Mouse (Mus musculus): ENCODE data around the gene Spdef. TPM values are rescaled to one million over a fixed set of nuclear protein-coding genes. Genes with fewer than 3 reads are reported as not detected.

Gene Spdef
- not detected in 2 replicates for polyA plus RNA-seq (2012; ENCODE audit: low replicate concordance)

DNA sequence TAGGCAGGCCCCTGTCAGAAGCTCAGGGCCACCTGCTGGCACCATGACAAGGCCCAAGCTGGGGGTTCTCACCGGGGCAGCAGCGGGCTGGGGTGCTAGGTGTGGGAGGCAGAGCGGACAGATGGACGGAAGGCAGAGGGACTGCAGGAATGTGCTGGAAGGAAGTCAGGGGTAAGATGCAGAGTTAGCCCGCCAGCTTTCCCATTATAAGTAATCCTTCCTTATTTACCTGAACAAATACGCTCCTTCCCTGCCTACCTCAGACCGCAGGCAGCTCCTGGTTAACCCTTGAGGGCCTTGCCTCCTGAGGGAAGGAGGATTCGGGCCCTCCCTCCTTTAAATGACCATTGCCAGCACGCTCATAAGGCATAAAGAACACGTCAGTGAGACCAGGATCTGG, at the start of gene Spdef:
Gene Spdef, minus strand, starts transcription at position 186 of the 400 bp plus-strand sequence.

Other genes starting within 250 kb of the Spdef start
- 0.52 and 0.98 TPM in 2 replicates for gene Grm4, start 207.6 kb downstream of the Spdef start, polyA plus RNA-seq (2012; ENCODE audit: low replicate concordance)
- 179 and 599 TPM in 2 replicates for gene Hmga1, start 172.5 kb downstream of the Spdef start, polyA plus RNA-seq (2012; ENCODE audit: low replicate concordance)
- 184 and 225 TPM in 2 replicates for gene AI413582, start 163.2 kb downstream of the Spdef start, polyA plus RNA-seq (2012; ENCODE audit: low replicate concordance)
- gene Nudt3, start 105.5 kb downstream of the Spdef start, polyA plus RNA-seq (2012; ENCODE audit: low replicate concordance), result 85.6 and 145 TPM in 2 replicates
- not detected in 2 replicates for gene RPS10-NUDT3, start 93.7 kb downstream of the Spdef start, polyA plus RNA-seq (2012; ENCODE audit: low replicate concordance)
- 1,585 and 3,956 TPM in 2 replicates for gene Rps10, start 92.3 kb downstream of the Spdef start, polyA plus RNA-seq (2012; ENCODE audit: low replicate concordance)
- gene Pacsin1, start 73.4 kb downstream of the Spdef start, polyA plus RNA-seq (2012; ENCODE audit: low replicate concordance), result 56.1 and 98.6 TPM in 2 replicates
- gene D17Wsu92e, start 91.7 kb upstream of the Spdef start, polyA plus RNA-seq (2012; ENCODE audit: low replicate concordance), result 56.6 and 64.9 TPM in 2 replicates
- 207 and 370 TPM in 2 replicates for gene Snrpc, start 109.2 kb upstream of the Spdef start, polyA plus RNA-seq (2012; ENCODE audit: low replicate concordance)
- gene Uhrf1bp1, start 127.5 kb upstream of the Spdef start, polyA plus RNA-seq (2012; ENCODE audit: low replicate concordance), result 2.9 and 11.9 TPM in 2 replicates
- 18.2 and 33.3 TPM in 2 replicates for gene Anks1, start 180.4 kb upstream of the Spdef start, polyA plus RNA-seq (2012; ENCODE audit: low replicate concordance)
- gene Taf11, start 180.9 kb upstream of the Spdef start, polyA plus RNA-seq (2012; ENCODE audit: low replicate concordance), result 24.7 and 28.5 TPM in 2 replicates